Mouse (Mus musculus): Measurements from ENCODE around the gene Eral1. TPM values are rescaled to one million over a fixed set of nuclear protein-coding genes. Genes with fewer than 3 reads are reported as not detected.

Gene Eral1
- polyA plus RNA-seq (2017; shearing (Covaris generic)), result 35.7 TPM

DNA sequence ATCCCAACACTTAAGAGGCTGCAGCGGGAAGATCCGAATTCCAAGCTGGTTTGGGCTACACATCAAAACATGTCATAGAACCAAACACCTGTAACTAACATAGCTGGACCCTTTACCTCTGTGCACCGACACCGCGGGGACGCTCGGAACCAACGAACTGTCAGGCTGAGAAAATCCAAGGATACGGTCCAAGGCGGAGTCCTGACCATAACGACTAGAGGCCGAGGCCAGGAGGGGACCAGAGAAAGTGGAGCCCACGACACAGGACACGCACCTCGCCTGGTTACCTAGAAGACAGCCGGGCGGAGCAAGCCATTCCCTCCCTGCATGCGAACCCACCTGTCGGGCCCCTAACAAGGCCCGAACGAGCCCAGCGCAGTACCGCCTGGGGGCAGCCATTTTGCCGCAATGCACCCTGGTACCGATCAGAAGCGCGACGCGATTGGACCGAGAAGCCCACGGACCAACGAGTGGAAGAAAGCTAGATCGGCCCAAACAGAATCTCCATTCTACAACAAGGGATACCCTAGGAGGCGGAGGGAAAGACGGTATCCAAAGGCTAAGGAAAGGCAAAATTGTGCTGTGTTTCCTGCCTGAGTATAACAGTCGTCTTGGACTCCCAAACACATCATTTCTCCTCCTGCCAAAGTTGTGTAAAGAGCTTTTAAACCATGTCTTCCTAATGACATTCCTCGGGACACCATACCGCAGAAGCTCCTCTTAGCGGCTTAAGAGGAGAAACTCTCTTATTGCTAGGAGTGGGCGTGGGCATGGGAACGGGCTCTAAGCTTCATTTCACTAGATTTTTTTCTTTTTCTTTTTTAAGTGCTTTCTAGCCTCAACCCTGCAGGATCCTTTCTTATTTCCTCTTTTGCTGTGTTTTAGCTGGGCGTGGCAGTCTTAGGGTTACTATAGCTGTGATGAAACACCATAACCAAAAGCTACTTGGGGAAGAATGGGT is at the start of gene Eral1:
Eral1 (minus strand) TSS at position 423 of the 961 bp plus-strand sequence.

DNA sequence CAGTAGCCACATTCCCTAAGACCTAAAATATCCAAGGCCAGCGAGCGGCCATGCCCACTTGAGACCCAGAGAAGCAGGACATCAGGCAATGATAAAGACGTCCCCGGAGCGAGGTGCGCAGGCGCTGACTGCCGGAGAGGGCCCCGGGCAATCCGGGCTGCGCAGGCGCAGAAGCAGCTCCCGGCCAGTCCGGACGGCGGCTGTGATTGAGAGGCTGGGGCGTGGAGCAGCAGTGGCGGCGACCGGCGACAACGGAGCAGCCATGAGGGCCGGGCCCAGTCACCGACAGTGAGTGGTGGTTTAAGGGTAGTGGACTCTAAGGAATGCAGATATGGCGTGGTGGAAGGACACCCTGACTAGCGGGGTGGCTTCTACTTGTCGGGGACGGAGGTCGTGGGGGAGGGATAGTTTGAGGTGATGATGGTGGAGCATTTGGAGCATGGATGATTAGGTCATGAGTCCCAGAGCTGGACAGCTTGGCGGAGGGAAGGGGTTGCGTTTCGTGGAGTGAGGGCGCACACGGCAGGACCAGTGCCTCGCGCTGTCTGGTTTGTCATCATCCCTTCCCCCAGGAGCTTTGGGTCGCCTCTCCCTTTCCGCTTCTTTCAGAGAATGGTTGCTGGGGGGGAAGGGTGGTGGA is 14.4 kb upstream of the Eral1 start, which contains the start of gene Fam222b:
Fam222b (plus strand) TSS at position 157 of the 640 bp plus-strand sequence.

DNA sequence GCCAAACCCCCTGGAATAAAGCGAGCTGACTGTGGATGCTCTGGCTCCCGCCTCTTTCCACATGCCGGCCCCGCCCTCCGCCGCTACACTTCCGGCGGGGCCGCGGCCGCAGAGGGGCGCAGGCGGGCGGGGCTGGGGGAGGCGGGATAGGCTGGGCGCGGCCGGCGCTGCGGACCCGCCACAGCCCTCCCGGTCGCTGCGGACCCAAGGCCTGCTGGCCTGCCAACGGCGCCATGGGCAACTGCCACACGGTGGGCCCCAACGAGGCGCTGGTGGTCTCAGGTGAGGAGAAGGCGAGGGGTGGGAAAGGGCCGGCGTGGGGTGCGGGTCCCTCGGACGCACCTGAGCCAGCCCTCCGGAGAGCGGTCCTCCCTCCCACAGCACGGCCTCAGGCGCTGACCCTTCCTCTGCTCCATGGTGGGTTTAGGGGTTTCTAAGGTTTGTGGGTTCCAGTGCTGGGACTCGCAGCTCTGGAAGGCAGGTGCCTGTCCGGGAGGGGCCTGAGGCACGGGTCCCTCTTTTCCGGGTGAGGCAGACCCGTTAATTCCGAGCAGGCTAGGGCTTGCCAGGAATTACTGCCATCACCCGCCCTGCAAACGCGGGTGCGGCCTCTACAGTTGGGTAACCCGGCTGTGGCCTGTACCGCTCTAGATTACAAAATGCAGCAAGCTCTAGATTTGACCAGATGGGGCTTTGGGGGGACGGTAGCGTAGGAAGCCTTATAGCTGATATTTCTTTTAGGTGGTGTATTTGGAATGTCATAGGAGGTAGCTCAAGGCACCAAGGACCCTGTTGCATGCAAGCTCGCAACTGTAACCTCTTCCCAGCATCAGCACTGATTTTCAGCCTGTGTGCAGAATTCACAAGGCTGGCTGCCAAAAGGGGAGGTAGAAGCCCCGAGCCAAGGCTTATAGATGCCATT is 42.1 kb downstream of the Eral1 start, which contains the start of gene Flot2:
Flot2 (plus strand) TSS at position 101 of the 922 bp plus-strand sequence.

DNA sequence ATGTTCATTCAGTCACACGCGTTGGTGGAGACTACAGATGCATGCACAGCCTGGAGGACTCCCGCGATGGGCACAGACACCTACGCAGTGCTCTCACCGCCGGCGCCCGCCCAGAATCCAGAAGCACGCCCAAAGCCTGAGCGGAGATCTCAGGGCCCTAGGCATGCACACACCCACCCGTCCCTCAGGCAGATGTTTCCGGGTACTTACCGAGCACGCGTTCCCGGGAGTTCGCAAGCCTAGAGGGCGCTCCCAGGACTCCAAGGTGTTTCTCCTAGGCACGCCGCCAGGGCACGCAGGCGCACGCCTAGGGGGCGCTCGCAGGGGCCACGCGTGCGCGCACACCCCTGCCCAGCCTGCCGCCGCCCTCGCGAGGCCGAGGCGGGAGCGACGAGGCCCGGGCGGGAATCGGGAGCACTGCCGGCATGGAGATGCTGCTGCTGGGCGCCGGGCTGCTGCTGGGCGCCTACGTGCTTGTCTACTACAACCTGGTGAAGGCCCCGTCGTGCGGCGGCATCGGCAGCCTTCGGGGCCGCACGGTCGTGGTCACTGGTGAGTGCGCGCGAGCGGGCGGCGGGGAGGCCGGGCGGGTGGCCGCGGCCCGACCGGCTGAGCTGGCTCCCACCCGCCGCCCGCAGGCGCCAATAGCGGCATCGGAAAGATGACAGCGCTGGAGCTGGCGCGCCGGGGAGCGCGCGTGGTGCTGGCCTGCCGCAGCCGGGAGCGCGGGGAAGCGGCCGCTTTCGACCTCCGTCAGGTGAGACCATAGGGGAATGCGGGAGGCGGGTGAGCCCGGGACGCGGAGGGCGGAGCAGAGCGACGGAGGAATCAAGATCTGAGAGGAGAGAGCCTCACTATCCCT is 48.0 kb downstream of the Eral1 start, which contains the start of gene Dhrs13:
Dhrs13 (plus strand) TSS at position 334 of the 862 bp plus-strand sequence.

Other genes starting within 250 kb of the Eral1 start
- gene Pipox, start 186.3 kb downstream of the Eral1 start, polyA plus RNA-seq (2017; shearing (Covaris generic)), result 1.2 TPM
- not detected for gene Sez6, start 149.6 kb downstream of the Eral1 start, polyA plus RNA-seq (2017; shearing (Covaris generic))
- gene Phf12, start 97.6 kb downstream of the Eral1 start, polyA plus RNA-seq (2017; shearing (Covaris generic)), result 55.7 TPM
- gene Dhrs13, start 48.1 kb downstream of the Eral1 start, polyA plus RNA-seq (2017; shearing (Covaris generic)), result 4.3 TPM
- gene Flot2, start 42.5 kb downstream of the Eral1 start, polyA plus RNA-seq (2017; shearing (Covaris generic)), result 48.0 TPM
- gene Fam222b, start 14.3 kb upstream of the Eral1 start, polyA plus RNA-seq (2017; shearing (Covaris generic)), result 19.3 TPM
- gene Traf4, start 85.2 kb upstream of the Eral1 start, polyA plus RNA-seq (2017; shearing (Covaris generic)), result 50.3 TPM
- 14.4 TPM for gene Nek8, start 96.3 kb upstream of the Eral1 start, polyA plus RNA-seq (2017; shearing (Covaris generic))
- gene Tlcd1, start 96.3 kb upstream of the Eral1 start, polyA plus RNA-seq (2017; shearing (Covaris generic)), result 3.9 TPM
- gene Rpl23a, start 103.2 kb upstream of the Eral1 start, polyA plus RNA-seq (2017; shearing (Covaris generic)), result 1,420 TPM
- 0.47 TPM for gene Rab34, start 108.0 kb upstream of the Eral1 start, polyA plus RNA-seq (2017; shearing (Covaris generic))
- gene Proca1, start 113.0 kb upstream of the Eral1 start, polyA plus RNA-seq (2017; shearing (Covaris generic)), result 0.18 TPM
- 72.6 TPM for gene Sdf2, start 165.4 kb upstream of the Eral1 start, polyA plus RNA-seq (2017; shearing (Covaris generic))
- gene Supt6, start 165.6 kb upstream of the Eral1 start, polyA plus RNA-seq (2017; shearing (Covaris generic)), result 38.4 TPM
- gene 2610507B11Rik, start 181.4 kb upstream of the Eral1 start, polyA plus RNA-seq (2017; shearing (Covaris generic)), result 81.4 TPM
- gene BC030499, start 210.5 kb upstream of the Eral1 start, polyA plus RNA-seq (2017; shearing (Covaris generic)), result 0.38 TPM
- gene Spag5, start 221.1 kb upstream of the Eral1 start, polyA plus RNA-seq (2017; shearing (Covaris generic)), result 1.9 TPM
- gene Aldoc, start 242.6 kb upstream of the Eral1 start, polyA plus RNA-seq (2017; shearing (Covaris generic)), result 5.9 TPM
- gene Pigs, start 248.0 kb upstream of the Eral1 start, polyA plus RNA-seq (2017; shearing (Covaris generic)), result 114 TPM

All from CD4-positive, CD25-positive, alpha-beta regulatory T cell (primary cell).